In the genomic region with DNA sequence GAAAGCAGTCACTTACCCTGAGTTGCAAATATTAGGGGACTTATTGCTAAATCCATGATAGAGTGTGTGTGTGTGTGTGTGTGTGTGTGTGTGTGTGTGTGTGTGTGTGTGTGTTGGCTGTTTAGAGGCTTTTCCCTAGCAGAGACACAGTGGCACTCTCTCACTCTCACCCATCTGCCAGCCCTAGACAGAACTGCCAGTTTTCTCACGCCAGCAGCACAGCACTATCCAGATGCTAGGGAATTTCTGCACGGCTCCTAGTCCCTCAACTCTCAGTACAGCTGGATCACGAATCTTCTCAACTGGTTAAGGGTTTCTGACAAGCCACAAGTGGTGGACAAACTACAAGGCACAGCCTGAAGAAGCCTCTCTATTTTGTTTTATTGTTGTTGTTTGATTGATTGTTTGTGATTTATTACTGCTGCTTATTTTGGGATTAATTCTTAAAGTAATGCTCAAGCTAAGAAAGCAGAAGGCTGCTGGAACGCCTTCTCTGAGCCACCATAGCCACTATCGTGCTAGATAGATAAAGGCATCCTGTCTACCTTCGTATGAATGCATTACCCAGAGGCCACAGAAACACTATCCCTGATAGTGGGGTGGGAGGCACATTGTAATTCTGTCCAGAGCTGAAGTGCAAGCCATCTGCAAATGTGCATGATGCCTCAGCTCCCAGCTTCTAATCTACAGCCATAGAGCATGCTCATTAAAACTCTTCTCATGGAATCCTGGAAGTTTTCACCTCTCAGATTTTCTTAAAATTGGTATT, we compare ENCODE assay signal across 12 mouse cellular contexts.
"Had no signal": no experiment of that assay in that cellular context is flagged by ENCODE, and none has a peak within 500 bp of the region (broad histone marks: within the 10 kb centered on the region; RNA-seq: fewer than 3 reads in every experiment).

No protein-coding gene starts in this region.

- H3K27ac ChIP-seq: left cerebral cortex, adult 2 months; liver, embryonic 12.5 days; lung, embryonic 15.5 days; midbrain, embryonic 10.5 days; neural tube, embryonic 15.5 days had no signal

- H3K4me3 ChIP-seq: left cerebral cortex, adult 2 months; limb, embryonic 10.5 days; liver, embryonic 12.5 days; lung, embryonic 15.5 days; midbrain, embryonic 10.5 days; myocyte; neural tube, embryonic 15.5 days had no signal

- ATAC-seq: liver, embryonic 12.5 days had no signal

- H3K4me2 ChIP-seq: liver, embryonic 12.5 days; lung, embryonic 15.5 days; neural tube, embryonic 15.5 days had no signal

- H3K9ac ChIP-seq: liver, embryonic 12.5 days; lung, embryonic 15.5 days; neural tube, embryonic 15.5 days had no signal

- H3K27me3 ChIP-seq: liver, embryonic 12.5 days; lung, embryonic 15.5 days; neural tube, embryonic 15.5 days had no signal

- DNase-seq: kidney, postnatal 14 days; midbrain, embryonic 14.5 days; right cerebral cortex, adult 18-20 months; right cerebral cortex, postnatal 25 days; thymus, postnatal 36 days had no signal

- H3K36me3 ChIP-seq: limb, embryonic 10.5 days; liver, embryonic 12.5 days; lung, embryonic 15.5 days; midbrain, embryonic 10.5 days; neural tube, embryonic 15.5 days had no signal

- H3K9me3 ChIP-seq: limb, embryonic 10.5 days; liver, embryonic 12.5 days; lung, embryonic 15.5 days; midbrain, embryonic 10.5 days; neural tube, embryonic 15.5 days had no signal
